Mouse (Mus musculus): Measurements from ENCODE around the gene Snx18. TPM values are rescaled to one million over a fixed set of nuclear protein-coding genes. Genes with fewer than 3 reads are reported as not detected.

Snx18 gene
- total RNA-seq, 2 experiments from 2014 or later, result 21.4 to 21.8 TPM

- DNase-seq, result no peak
- intact Hi-C loops (cut with DNase I), result loop anchor here (5.0 kb wide), 1 partner anchor 37 kb away; the partner anchor contains the start of gene Snx18
Observed at GRCm38 (mm10) chr13:113579788-113580399, 38.5 kb downstream of the Snx18 start.

GRCm38 (mm10) chr13:113574232-113574631 is 44.1 kb downstream of the Snx18 start:
- intact Hi-C loops (cut with DNase I), result no loop called here

GRCm38 (mm10) chr13:113573377-113573776 is 45.0 kb downstream of the Snx18 start:
- intact Hi-C loops (cut with DNase I), result no loop called here
- no peak for DNase-seq

More at GRCm38 (mm10) chr13:113574232-113574631, 44.1 kb downstream of the Snx18 start:
- DNase-seq, result no peak

- intact Hi-C loops (cut with DNase I), result no loop called here
Observed at GRCm38 (mm10) chr13:113572046-113572686, 46.2 kb downstream of the Snx18 start.

GRCm38 (mm10) chr13:113569526-113569925 is 48.8 kb downstream of the Snx18 start:
- DNase-seq, result no peak
- intact Hi-C loops (cut with DNase I), result no loop called here

More at GRCm38 (mm10) chr13:113572046-113572686, 46.2 kb downstream of the Snx18 start:
- DNase-seq, result peak; percentile 39 to 53

- intact Hi-C loops (cut with DNase I), result no loop called here
- no peak for DNase-seq
Observed at GRCm38 (mm10) chr13:113566951-113567350, 51.4 kb downstream of the Snx18 start.

- no peak for DNase-seq
Observed at GRCm38 (mm10) chr13:113566411-113566810, 52.0 kb downstream of the Snx18 start.

GRCm38 (mm10) chr13:113559646-113560045 is 58.7 kb downstream of the Snx18 start:
- no peak for DNase-seq

More at GRCm38 (mm10) chr13:113566411-113566810, 52.0 kb downstream of the Snx18 start:
- intact Hi-C loops (cut with DNase I), result no loop called here

GRCm38 (mm10) chr13:113556538-113556937 is 61.8 kb downstream of the Snx18 start:
- intact Hi-C loops (cut with DNase I), result no loop called here
- no peak for DNase-seq

More at GRCm38 (mm10) chr13:113559646-113560045, 58.7 kb downstream of the Snx18 start:
- intact Hi-C loops (cut with DNase I), result no loop called here

GRCm38 (mm10) chr13:113555226-113555625 is 63.1 kb downstream of the Snx18 start:
- intact Hi-C loops (cut with DNase I), result no loop called here
- DNase-seq, result peak; percentile 48 to 55

GRCm38 (mm10) chr13:113553603-113554230 is 64.6 kb downstream of the Snx18 start:
- DNase-seq, result no peak

GRCm38 (mm10) chr13:113552341-113552740 is 66.0 kb downstream of the Snx18 start:
- no peak for DNase-seq
- intact Hi-C loops (cut with DNase I), result no loop called here

More at GRCm38 (mm10) chr13:113553603-113554230, 64.6 kb downstream of the Snx18 start:
- intact Hi-C loops (cut with DNase I), result no loop called here

- DNase-seq, result peak; percentile 33 to 44
- intact Hi-C loops (cut with DNase I), result no loop called here
Observed at GRCm38 (mm10) chr13:113550866-113551565, 67.3 kb downstream of the Snx18 start.

GRCm38 (mm10) chr13:113549021-113549420 is 69.3 kb downstream of the Snx18 start:
- intact Hi-C loops (cut with DNase I), result no loop called here
- no peak for DNase-seq

GRCm38 (mm10) chr13:113547807-113548426 is 70.4 kb downstream of the Snx18 start:
- intact Hi-C loops (cut with DNase I), result no loop called here
- no peak for DNase-seq

GRCm38 (mm10) chr13:113542374-113542773 is 76.0 kb downstream of the Snx18 start:
- intact Hi-C loops (cut with DNase I), result loop anchor here (5.0 kb wide), 1 partner anchor 60 kb away; no protein-coding TSS in a partner anchor

More at GRCm38 (mm10) chr13:113542374-113542773, 76.0 kb downstream of the Snx18 start:
- no peak for DNase-seq
